Mouse (Mus musculus) E14TG2a.4 (cell line): Measurements from ENCODE around the gene Olfr1428.

Experiments used
- CTCF ChIP-seq: conservative IDR thresholded peaks from 2 replicates; pipeline ENCODE4 v1.5.1; 2014; ENCODE audit warnings: low read length
- NANOG ChIP-seq: IDR thresholded peaks from 2 replicates; pipeline ENCODE4 v1.6.1; 2014; ENCODE audit warnings: borderline replicate concordance, low read length, mixed read lengths
- POU5F1 ChIP-seq: IDR thresholded peaks from 2 replicates; pipeline ENCODE4 v1.6.1; 2014; ENCODE audit warnings: low read length, borderline replicate concordance

- TF ChIP-seq CTCF: no peak
- TF ChIP-seq NANOG: no peak
- TF ChIP-seq POU5F1: no peak
Observed at GRCm38 (mm10) chr19:12115797-12116196, at the start of gene Olfr1428.
